Mouse (Mus musculus) central nervous system, embryonic 11.5 days (tissue): ENCODE data around the gene Exosc2. TPM values are rescaled to one million over a fixed set of nuclear protein-coding genes. Genes with fewer than 3 reads are reported as not detected.

Source experiments
- polyA plus RNA-seq: library from polyadenylated mRNA; depleted of rRNA; stranded (reverse); fragments of >200 nt; gene quantifications from 2 replicates; pipeline ENCODE4 v1.2.3, GENCODE M21; 2012; rRNA removed

Exosc2 gene
- 65.4 and 72.6 TPM in 2 replicates for polyA plus RNA-seq

DNA sequence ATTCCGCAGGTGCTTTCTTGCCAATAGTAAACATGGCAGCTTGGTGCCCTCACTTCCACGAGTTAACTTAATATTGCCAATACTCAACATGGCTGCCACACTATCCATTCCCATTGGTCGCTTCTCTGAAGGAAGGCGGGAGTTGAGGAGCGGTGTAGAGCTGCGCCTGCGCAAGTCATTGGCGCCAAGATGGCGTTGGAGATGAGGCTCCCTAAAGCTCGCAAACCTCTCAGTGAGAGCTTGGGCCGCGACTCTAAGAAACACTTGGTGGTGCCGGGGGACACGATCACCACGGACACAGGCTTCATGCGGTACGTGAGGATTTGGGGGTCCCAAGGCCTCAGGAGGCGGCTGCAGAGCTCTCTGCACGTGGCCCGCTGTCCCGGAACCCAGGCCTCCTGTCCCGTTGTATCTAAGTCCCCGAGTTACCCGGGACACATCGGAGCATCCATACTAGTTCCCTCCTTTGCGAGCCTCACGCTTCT lies at the start of gene Exosc2:
Exosc2 (plus strand) TSS at position 165 of the 485 bp plus-strand sequence.

DNA sequence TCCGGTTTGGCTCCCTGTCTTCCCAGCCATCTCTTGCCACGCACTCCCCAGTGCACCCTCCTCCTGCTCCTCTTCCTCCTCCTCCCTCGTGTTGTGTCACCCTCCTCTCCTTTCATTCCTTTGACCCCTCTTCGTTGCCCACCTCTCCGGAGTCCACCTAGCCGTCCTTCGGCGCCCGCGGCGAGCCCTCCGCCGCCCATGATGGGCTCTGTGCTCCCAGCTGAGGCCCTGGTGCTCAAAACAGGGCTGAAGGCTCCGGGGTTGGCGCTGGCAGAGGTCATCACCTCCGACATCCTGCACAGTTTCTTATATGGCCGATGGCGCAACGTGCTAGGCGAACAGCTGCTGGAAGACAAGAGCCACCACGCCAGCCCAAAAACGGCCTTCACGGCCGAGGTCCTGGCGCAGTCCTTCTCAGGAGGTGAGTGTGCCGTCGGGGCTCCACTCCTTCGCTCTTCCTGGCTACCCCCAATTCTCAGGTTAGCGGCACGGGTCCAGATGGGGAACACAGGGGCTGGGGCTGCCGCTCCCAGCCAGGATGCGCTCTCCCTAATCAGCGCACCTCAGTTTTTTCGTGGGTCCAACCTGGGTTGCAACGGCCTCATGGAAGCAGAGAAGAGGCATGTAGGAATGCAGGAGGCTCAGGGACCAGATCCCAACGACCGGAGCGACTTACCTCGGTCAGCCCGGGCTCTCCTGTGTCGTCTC lies 30.5 kb upstream of the Exosc2 start, which contains the start of gene Prdm12:
Prdm12 (plus strand) TSS at position 137 of the 708 bp plus-strand sequence.

DNA sequence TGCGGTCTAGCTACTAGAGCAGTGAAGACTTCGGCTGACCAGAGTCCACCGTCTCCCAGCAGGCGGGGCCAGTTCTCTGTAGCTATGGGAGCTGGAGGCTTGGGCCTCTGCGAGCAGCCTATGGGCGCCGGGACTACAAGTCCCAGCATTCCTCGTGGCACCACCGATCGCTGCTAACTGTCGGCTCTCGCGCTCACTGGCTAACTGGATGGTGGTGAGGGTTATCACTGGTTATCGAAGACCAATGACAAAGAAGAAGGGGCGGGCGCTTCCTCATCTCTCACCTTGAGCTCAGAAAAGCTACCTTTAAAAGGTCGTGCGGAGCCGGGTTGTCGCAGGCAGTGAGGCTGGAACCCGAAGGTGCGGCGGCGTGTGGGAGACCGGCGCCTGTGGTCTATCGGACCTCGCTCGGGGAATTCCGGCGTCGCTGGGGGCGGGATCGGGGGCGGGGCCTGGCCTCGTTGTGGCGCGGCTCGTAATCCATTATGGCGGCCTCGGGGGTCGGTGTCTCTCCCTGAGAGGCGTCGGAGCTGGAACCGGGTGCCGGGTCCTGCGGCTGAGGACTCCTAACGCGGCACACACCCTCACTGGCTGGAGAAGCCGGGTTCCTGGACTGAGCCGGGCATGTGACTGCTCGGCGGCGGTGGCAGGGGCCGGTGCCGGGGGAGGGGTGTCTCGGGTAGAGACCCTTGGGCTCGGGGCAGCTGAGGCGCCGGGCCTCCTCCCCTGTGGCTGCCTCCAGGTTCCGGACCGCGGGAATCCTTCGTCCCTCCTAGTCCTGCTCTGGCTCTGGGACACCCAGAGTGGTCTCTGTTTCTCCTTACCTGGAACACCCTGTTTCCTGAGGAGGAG lies 17.8 kb downstream of the Exosc2 start, which contains the start of gene Abl1:
Abl1 (plus strand) TSS at position 303 of the 852 bp plus-strand sequence.

Other genes with a start within 250 kb of the Exosc2 start
- 9.3 and 12.7 TPM in 2 replicates for gene Ass1, start 200.5 kb upstream of the Exosc2 start, polyA plus RNA-seq
- 64.6 and 76.0 TPM in 2 replicates for gene Fubp3, start 98.1 kb upstream of the Exosc2 start, polyA plus RNA-seq
- gene Prdm12, start 30.7 kb upstream of the Exosc2 start, polyA plus RNA-seq, result 11.0 and 16.9 TPM in 2 replicates
- 78.4 and 93.4 TPM in 2 replicates for gene Abl1, start 17.7 kb downstream of the Exosc2 start, polyA plus RNA-seq
- 0.02 TPM in 2 replicates for gene Qrfp, start 139.9 kb downstream of the Exosc2 start, polyA plus RNA-seq
- 0.92 and 1.1 TPM in 2 replicates for gene Fibcd1, start 175.3 kb downstream of the Exosc2 start, polyA plus RNA-seq
- 6.9 and 11.1 TPM in 2 replicates for gene Lamc3, start 216.6 kb downstream of the Exosc2 start, polyA plus RNA-seq